Mouse (Mus musculus): ENCODE measurements at regions not wholly inside any gene's neighbourhood (a gene's known extent, or its start where the extent isn't known, plus 50 kb on each side); places are given as distances from the start of the nearest gene placed in this dataset.

- no peak overlapping the region for H3K4me3 ChIP-seq (ENCODE audit: low read depth, low read length)
- no peaks in the 10 kb centered on the region for H3K4me1 ChIP-seq (ENCODE audit: insufficient read depth, low read length)
- H3K9me3 ChIP-seq (ENCODE audit: low read length), result 0 out of 2 replicates have a peak, but pooled peaks cover 4% of the 10 kb centered on the region
- no peak for TF ChIP-seq CTCF (IDR thresholded peaks at IDR 0.05)
- H3K9ac ChIP-seq (replicated peaks; ENCODE audit: low read length, poor library complexity, severe bottlenecking), result no peak overlapping the region
- H3K36me3 ChIP-seq (ENCODE audit: insufficient read depth, low read length), result no peaks in the 10 kb centered on the region
- DNase-seq (ENCODE audit: low spot score), result no peak
- H3K4me2 ChIP-seq (ENCODE audit: low read depth, low read length, poor library complexity, severe bottlenecking), result no peak overlapping the region
- 86% methylated on average over 7 of the region's 7 CpGs for WGBS
- ATAC-seq (ENCODE audit: low FRiP score), result no peak
- no peak overlapping the region for H3K27ac ChIP-seq (ENCODE audit: low read depth, low read length)
- H3K27me3 ChIP-seq (ENCODE audit: insufficient read depth, low read length), result no peaks in the 10 kb centered on the region
Measured at GRCm38 (mm10) chr10:96257935-96258334, 121.5 kb downstream of the Gm5426 start.

GRCm38 (mm10) chr10:96259242-96259641 lies 122.8 kb downstream of the Gm5426 start:
- H3K36me3 ChIP-seq (ENCODE audit: insufficient read depth, low read length), result no peaks in the 10 kb centered on the region
- no peak for TF ChIP-seq CTCF (IDR thresholded peaks at IDR 0.05)
- H3K27ac ChIP-seq (ENCODE audit: low read depth, low read length), result no peak overlapping the region
- WGBS, result 79% methylated on average over 10 of the region's 10 CpGs
- no peak overlapping the region for H3K9ac ChIP-seq (replicated peaks; ENCODE audit: low read length, poor library complexity, severe bottlenecking)
- no peaks in the 10 kb centered on the region for H3K9me3 ChIP-seq (ENCODE audit: low read length)
- no peak for ATAC-seq (ENCODE audit: low FRiP score)
- no peaks in the 10 kb centered on the region; the same call in 1 of the 2 replicates for H3K4me1 ChIP-seq (ENCODE audit: insufficient read depth, low read length)
- no peak overlapping the region for H3K4me3 ChIP-seq (ENCODE audit: low read depth, low read length)
- DNase-seq (ENCODE audit: low spot score), result no peak
- H3K27me3 ChIP-seq (ENCODE audit: insufficient read depth, low read length), result no peaks in the 10 kb centered on the region
- H3K4me2 ChIP-seq (ENCODE audit: low read depth, low read length, poor library complexity, severe bottlenecking), result no peak overlapping the region

DNA sequence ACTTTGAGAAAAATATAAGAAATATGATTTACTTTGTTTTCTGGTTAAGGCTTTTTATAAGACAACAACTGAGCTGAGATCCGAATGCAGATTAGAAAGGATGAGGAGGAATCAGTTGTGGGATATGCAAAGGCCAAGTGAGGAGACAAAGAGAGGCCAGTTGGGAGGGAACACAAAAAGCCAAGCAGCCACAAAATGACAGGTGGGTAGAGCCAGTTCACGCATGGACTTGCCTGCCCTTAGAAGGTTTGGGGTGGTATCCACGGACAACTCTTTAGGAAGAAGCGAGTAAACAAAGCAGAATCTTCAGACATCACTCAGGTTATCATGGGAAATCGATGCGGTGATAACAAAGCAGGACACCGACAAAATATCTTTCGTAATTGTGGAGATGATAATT lies 123.2 kb downstream of the Gm5426 start:
- ATAC-seq (ENCODE audit: low FRiP score) (no peak), DNase-seq (ENCODE audit: low spot score) (no peak)
- 93% methylated on average over 8 of the region's 8 CpGs for WGBS
- Histone ChIP-seq H3K4me3 (ENCODE audit: low read depth, low read length) (no peak overlapping the region), H3K27ac (ENCODE audit: low read depth, low read length) (no peak overlapping the region), H3K4me2 (ENCODE audit: low read depth, low read length, poor library complexity, severe bottlenecking) (no peak overlapping the region), H3K9me3 (ENCODE audit: low read length) (no peaks in the 10 kb centered on the region), H3K27me3 (ENCODE audit: insufficient read depth, low read length) (no peaks in the 10 kb centered on the region), H3K36me3 (ENCODE audit: insufficient read depth, low read length) (no peaks in the 10 kb centered on the region), H3K4me1 (ENCODE audit: insufficient read depth, low read length) (no peaks in the 10 kb centered on the region; the same call in 1 of the 2 replicates), H3K9ac (replicated peaks; ENCODE audit: low read length, poor library complexity, severe bottlenecking) (no peak overlapping the region)
- TF ChIP-seq CTCF (IDR thresholded peaks at IDR 0.05), result no peak

DNA sequence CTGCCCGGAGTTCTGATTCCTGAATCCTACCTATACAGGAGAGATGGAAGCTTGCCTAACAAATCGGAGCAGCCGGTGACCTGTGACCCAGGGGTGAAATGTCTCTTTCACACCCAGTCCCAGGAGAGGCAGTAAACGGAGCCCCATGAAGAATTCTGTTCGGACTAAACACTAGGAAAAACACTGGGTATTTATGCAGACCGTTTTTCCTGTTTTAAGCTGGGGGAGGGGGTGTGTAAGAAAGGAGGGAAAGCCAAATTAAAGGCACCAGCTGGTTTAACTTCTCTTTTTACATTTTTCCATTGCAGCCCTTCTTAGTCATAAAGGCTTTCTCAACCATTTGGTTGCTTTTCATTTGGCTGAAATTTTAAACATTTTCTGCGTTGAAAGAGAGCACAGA lies 127.1 kb downstream of the Gm5426 start:
- no peak for TF ChIP-seq CTCF (IDR thresholded peaks at IDR 0.05)
- Histone ChIP-seq H3K27me3 (ENCODE audit: insufficient read depth, low read length) (no peaks in the 10 kb centered on the region), H3K36me3 (ENCODE audit: insufficient read depth, low read length) (no peaks in the 10 kb centered on the region), H3K27ac (ENCODE audit: low read depth, low read length) (no peak overlapping the region), H3K9ac (replicated peaks; ENCODE audit: low read length, poor library complexity, severe bottlenecking) (no peak overlapping the region), H3K4me2 (ENCODE audit: low read depth, low read length, poor library complexity, severe bottlenecking) (no peak overlapping the region), H3K4me3 (ENCODE audit: low read depth, low read length) (no peak overlapping the region), H3K4me1 (ENCODE audit: insufficient read depth, low read length) (no peaks in the 10 kb centered on the region; the same call in 1 of the 2 replicates), H3K9me3 (ENCODE audit: low read length) (no peaks in the 10 kb centered on the region)
- DNase-seq (ENCODE audit: low spot score) (no peak), ATAC-seq (ENCODE audit: low FRiP score) (no peak)
- 32% methylated on average over 7 of the region's 7 CpGs for WGBS

- no peak for TF ChIP-seq CTCF (IDR thresholded peaks at IDR 0.05)
- no peak for ATAC-seq (ENCODE audit: low FRiP score)
- H3K4me1 ChIP-seq (ENCODE audit: insufficient read depth, low read length), result no peaks in the 10 kb centered on the region; the same call in 1 of the 2 replicates
- no peak overlapping the region for H3K9ac ChIP-seq (replicated peaks; ENCODE audit: low read length, poor library complexity, severe bottlenecking)
- 31% methylated on average over 5 of the region's 5 CpGs for WGBS
- no peaks in the 10 kb centered on the region for H3K27me3 ChIP-seq (ENCODE audit: insufficient read depth, low read length)
- no peak for DNase-seq (ENCODE audit: low spot score)
- no peaks in the 10 kb centered on the region for H3K36me3 ChIP-seq (ENCODE audit: insufficient read depth, low read length)
- H3K4me3 ChIP-seq (ENCODE audit: low read depth, low read length), result no peak overlapping the region
- H3K9me3 ChIP-seq (ENCODE audit: low read length), result no peaks in the 10 kb centered on the region
- no peak overlapping the region for H3K4me2 ChIP-seq (ENCODE audit: low read depth, low read length, poor library complexity, severe bottlenecking)
- H3K27ac ChIP-seq (ENCODE audit: low read depth, low read length), result no peak overlapping the region
Measured at GRCm38 (mm10) chr10:96264433-96264832, 128.0 kb downstream of the Gm5426 start.

DNA sequence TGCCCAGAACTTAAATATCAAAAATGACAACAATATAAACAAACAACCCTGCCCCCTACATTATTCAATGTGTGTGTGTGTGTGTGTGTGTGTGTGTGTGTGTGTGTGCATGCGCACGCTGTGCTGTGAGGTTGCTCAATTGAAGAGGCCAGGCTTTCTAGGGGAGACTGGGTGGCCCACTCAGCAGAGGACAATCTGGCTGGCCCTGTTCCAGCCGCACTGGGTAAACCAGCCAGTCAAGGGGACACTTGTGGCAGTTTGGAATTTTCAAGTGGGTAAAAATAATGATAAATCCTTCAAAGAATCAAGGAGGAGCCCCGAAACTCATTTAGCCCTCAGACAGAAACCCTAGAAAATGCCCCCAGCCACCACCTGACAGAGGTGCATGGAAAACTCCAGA lies 128.5 kb downstream of the Gm5426 start:
- Histone ChIP-seq H3K27ac (ENCODE audit: low read depth, low read length) (no peak overlapping the region), H3K27me3 (ENCODE audit: insufficient read depth, low read length) (no peaks in the 10 kb centered on the region), H3K4me2 (ENCODE audit: low read depth, low read length, poor library complexity, severe bottlenecking) (no peak overlapping the region), H3K9me3 (ENCODE audit: low read length) (no peaks in the 10 kb centered on the region), H3K9ac (replicated peaks; ENCODE audit: low read length, poor library complexity, severe bottlenecking) (no peak overlapping the region), H3K4me3 (ENCODE audit: low read depth, low read length) (no peak overlapping the region), H3K4me1 (ENCODE audit: insufficient read depth, low read length) (no peaks in the 10 kb centered on the region; the same call in 1 of the 2 replicates), H3K36me3 (ENCODE audit: insufficient read depth, low read length) (no peaks in the 10 kb centered on the region)
- no peak for ATAC-seq (ENCODE audit: low FRiP score)
- DNase-seq (ENCODE audit: low spot score), result no peak
- TF ChIP-seq CTCF (IDR thresholded peaks at IDR 0.05), result no peak
- 78% methylated on average over 4 of the region's 4 CpGs for WGBS
